Mouse (Mus musculus): ENCODE results near the gene Chchd6.

DNA sequence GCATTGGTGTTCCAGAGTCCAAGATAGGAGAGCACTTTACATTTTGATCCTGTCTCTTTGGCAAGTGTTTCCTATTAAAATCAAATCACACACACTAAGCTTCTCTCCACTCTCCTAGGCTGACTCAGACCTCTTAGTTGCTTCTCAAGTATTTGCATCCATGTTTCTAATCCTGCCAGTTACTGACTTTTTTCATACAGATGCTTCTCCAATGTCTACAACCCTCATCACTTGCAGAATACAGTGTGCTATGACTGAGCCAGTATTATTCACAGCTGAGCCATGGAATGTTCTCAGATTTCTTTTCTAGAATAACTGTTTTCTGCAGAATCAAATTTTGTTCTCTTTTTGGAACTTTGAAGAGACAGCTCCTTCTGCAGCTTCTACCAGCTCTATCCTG lies 85.3 kb downstream of the Chchd6 start:
- TF ChIP-seq CTCF (IDR thresholded peaks at IDR 0.05; ENCODE audit: low read depth) (no peak), EP300 (IDR thresholded peaks at IDR 0.05; ENCODE audit: low read depth) (no peak)
